Mouse (Mus musculus) liver, postnatal 0 days (tissue): Measurements from ENCODE around the gene Olfr1385.

Experiments used
- CTCF ChIP-seq: sonication (generic); IDR thresholded peaks from 2 replicates; pipeline ENCODE4 v1.5.1; 2016; ENCODE audit warnings: antibody characterized with exemption, low read depth
- EP300 ChIP-seq: IDR thresholded peaks from 2 replicates; pipeline ENCODE4 v1.6.1; 2016; ENCODE audit warnings: antibody characterized with exemption, low read depth, mild to moderate bottlenecking

- no peak for TF ChIP-seq CTCF
- TF ChIP-seq EP300: no peak
Measured at GRCm38 (mm10) chr11:49527947-49528346, 39.1 kb downstream of the Olfr1385 start, which contains the start of gene Olfr1382.
